Mouse (Mus musculus) liver, postnatal 0 days (tissue): ENCODE measurements around the gene Nol4l. TPM values are rescaled to one million over a fixed set of nuclear protein-coding genes. Genes with fewer than 3 reads are reported as not detected.
A peak's percentile ranks its signal among the peaks of the same experiment; 100 is the strongest.

ENCODE experiments used
- ATAC-seq: fragments of 200-750 bp; cut with Nextera tagmentation; 2 replicates; pipeline ENCODE4 v1.8.0; 2017; ENCODE audit warnings: mild to moderate bottlenecking, moderate library complexity
- DNase-seq: peaks from one replicate; pipeline ENCODE4 v3.0.0-alpha.2; 2016
- H3K27ac ChIP-seq: fragments of 300-500 bp; sonication (generic); 2 replicates; pipeline ENCODE4 v1.5.1; 2014; ENCODE audit warnings: antibody characterized with exemption, moderate library complexity, mild to moderate bottlenecking, low read depth
- H3K27me3 ChIP-seq: fragments of 300-500 bp; sonication (generic); 2 replicates; pipeline ENCODE4 v1.6.1; 2014; ENCODE audit warnings: low read length, control low read depth, mixed read lengths; ENCODE audit not compliant: insufficient read depth
- H3K36me3 ChIP-seq: fragments of 300-500 bp; sonication (generic); replicated peaks from 2 replicates; pipeline ENCODE4 v1.6.1; 2014; ENCODE audit warnings: mild to moderate bottlenecking, control low read depth, low read length, moderate library complexity, mixed read lengths; ENCODE audit not compliant: insufficient read depth
- H3K4me1 ChIP-seq: fragments of 300-500 bp; sonication (generic); 2 replicates; pipeline ENCODE4 v1.6.1; 2014; ENCODE audit warnings: antibody characterized with exemption, mild to moderate bottlenecking, control low read depth; ENCODE audit not compliant: insufficient read depth
- H3K4me2 ChIP-seq: fragments of 300-500 bp; sonication (generic); 2 replicates; pipeline ENCODE4 v1.6.1; 2014; ENCODE audit warnings: low read depth, mild to moderate bottlenecking, low read length, moderate library complexity, mixed read lengths
- H3K4me3 ChIP-seq: fragments of 300-500 bp; sonication (generic); 2 replicates; pipeline ENCODE4 v1.5.1; 2014; ENCODE audit warnings: low read depth, low read length
- H3K9ac ChIP-seq: fragments of 300-500 bp; sonication (generic); replicated peaks from 2 replicates; pipeline ENCODE4 v1.6.1; 2014; ENCODE audit warnings: mild to moderate bottlenecking, moderate library complexity
- H3K9me3 ChIP-seq: fragments of 300-500 bp; sonication (generic); 2 replicates; pipeline ENCODE4 v1.6.1; 2016; ENCODE audit warnings: mild to moderate bottlenecking, control low read depth, low read length, mixed read lengths
- CTCF ChIP-seq: sonication (generic); IDR thresholded peaks from 2 replicates; pipeline ENCODE4 v1.5.1; 2016; ENCODE audit warnings: antibody characterized with exemption, low read depth
- EP300 ChIP-seq: IDR thresholded peaks from 2 replicates; pipeline ENCODE4 v1.6.1; 2016; ENCODE audit warnings: antibody characterized with exemption, low read depth, mild to moderate bottlenecking
- WGBS: fragments of 180-500 bp; shearing (Covaris S2); extraction: QIAGEN DNeasy Blood & Tissue Kit; methylation state at CpG from one replicate; pipeline ENCODE4 v1.1.7; 2014; ENCODE audit not compliant: insufficient replicate concordance; 5-methylcytosine and 5-hydroxymethylcytosine counted together
- polyA plus RNA-seq: library from polyadenylated mRNA; unstranded; fragments of >200 nt; fragmentation: Nextera tagmentation; extraction: Ambion mirVana; gene quantifications from 2 replicates; pipeline ENCODE4 v1.2.1, GENCODE M21; 2015

Gene Nol4l
- polyA plus RNA-seq, 1 experiment from 2014 or later = 1.7 TPM

GRCm38 (mm10) chr2:153446476-153446875 lies 83.3 kb downstream of the Nol4l start:
- TF ChIP-seq CTCF (no peak), EP300 (no peak)
- Histone ChIP-seq H3K9me3 (no peaks in the 10 kb centered on the region), H3K4me3 (no peak overlapping the region), H3K36me3 (no peaks in the 10 kb centered on the region), H3K4me1 (peaks cover 31% of the 10 kb centered on the region), H3K4me2 (no peak overlapping the region), H3K27ac (no peak overlapping the region), H3K27me3 (peaks cover 14% of the 10 kb centered on the region), H3K9ac (no peak overlapping the region)
- 28% methylated on average over 4 of the region's 4 CpGs for WGBS
- ATAC-seq (no peak), DNase-seq (no peak)

DNA sequence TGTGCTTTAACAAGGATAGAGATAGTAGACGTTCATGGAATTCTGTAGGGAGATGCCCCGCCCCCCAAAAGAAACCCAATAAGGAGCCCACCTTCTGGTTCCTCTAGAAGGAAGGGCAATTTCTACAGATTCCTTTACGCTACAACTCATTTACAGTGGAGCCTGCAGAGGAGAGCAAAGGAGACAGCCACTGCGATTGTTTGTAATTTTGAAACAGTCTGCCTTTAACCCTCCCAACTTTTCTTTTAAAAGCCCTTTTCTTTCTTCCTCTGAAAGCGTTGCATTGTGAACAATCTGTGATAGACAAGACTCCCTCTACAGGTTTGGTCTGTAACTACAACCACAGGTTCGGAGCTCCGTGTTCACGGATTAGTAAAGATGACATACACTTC lies 83.8 kb downstream of the Nol4l start:
- Histone ChIP-seq H3K27ac (no peak overlapping the region), H3K27me3 (peaks cover 14% of the 10 kb centered on the region), H3K4me2 (peak overlapping the region; percentile 99), H3K36me3 (no peaks in the 10 kb centered on the region), H3K9me3 (no peaks in the 10 kb centered on the region), H3K4me1 (peaks cover 31% of the 10 kb centered on the region), H3K9ac (no peak overlapping the region; the same call in 1 of the 2 replicates), H3K4me3 (peak overlapping the region; percentile 63)
- no peak for DNase-seq
- no peak for ATAC-seq
- TF ChIP-seq EP300 = no peak
- TF ChIP-seq CTCF = peak; percentile 82
- under 1% methylated on average over 8 of the region's 8 CpGs for WGBS

- Histone ChIP-seq H3K4me2 (peak overlapping the region; percentile 99), H3K36me3 (no peaks in the 10 kb centered on the region), H3K27me3 (peaks cover 14% of the 10 kb centered on the region), H3K4me3 (peak overlapping the region; percentile 63), H3K9ac (peak overlapping the region; percentile 44), H3K27ac (peak overlapping the region; percentile 51), H3K9me3 (no peaks in the 10 kb centered on the region), H3K4me1 (peaks cover 34% of the 10 kb centered on the region)
- ATAC-seq (peak; percentile 9), DNase-seq (peak; percentile 26)
- WGBS = under 1% methylated on average over 54 of the region's 59 CpGs
- no peak for TF ChIP-seq EP300
- TF ChIP-seq CTCF = no peak
Observed at GRCm38 (mm10) chr2:153445137-153446016, 84.4 kb downstream of the Nol4l start.

GRCm38 (mm10) chr2:153444254-153445136 lies 85.3 kb downstream of the Nol4l start:
- Histone ChIP-seq H3K4me2 (peak overlapping the region; percentile 99), H3K4me1 (peaks cover 34% of the 10 kb centered on the region), H3K9ac (peak overlapping the region; percentile 61), H3K27ac (peak overlapping the region; percentile 59), H3K4me3 (peak overlapping the region; percentile 63), H3K9me3 (no peaks in the 10 kb centered on the region), H3K27me3 (peaks cover 14% of the 10 kb centered on the region), H3K36me3 (no peaks in the 10 kb centered on the region)
- 0% methylated on average over 28 of the region's 64 CpGs for WGBS
- ATAC-seq (peak; percentile 75), DNase-seq (peak; percentile 74)
- TF ChIP-seq CTCF (no peak), EP300 (no peak)

DNA sequence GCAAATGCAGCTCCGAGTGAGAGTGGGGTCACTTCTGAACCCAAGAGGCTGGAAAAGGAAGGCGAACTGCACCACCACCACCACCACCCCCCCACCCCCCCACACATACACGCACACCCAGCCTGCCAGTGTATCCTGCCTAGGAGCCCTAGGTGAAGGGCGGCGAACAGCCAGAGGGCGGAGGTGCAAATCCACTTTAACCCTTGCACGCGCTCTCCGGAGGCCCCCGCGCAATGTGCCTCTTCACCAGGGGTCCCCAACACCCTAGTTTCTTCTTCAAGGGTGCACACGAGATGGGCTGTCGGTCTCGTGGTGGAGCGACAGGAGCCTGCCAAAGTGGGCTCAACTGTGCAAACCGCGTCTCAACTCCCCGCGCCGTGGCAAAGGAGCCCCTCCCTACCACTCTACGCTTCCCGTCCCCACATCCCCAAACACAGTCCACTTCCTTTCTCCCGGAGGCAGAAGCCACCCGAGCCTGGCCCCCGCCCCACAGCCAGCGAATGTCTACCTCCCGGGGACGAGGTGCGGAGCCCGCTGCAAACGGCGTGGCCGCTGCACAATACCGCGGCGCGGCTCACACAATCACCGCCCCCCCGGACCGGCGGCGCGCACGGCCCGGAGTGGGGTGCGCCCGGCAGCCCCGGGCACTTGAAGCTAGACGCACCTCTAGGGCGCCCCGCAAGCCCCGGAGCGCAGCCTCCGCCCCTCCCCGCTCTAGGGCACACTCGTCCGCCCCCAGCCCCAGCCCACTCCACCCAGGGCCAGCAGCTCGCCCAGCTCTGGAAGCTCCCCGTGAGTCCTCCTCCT lies 86.1 kb downstream of the Nol4l start:
- TF ChIP-seq EP300 = no peak
- TF ChIP-seq CTCF = no peak
- Histone ChIP-seq H3K27ac (peak overlapping the region; percentile 59), H3K27me3 (peaks cover 14% of the 10 kb centered on the region), H3K36me3 (no peaks in the 10 kb centered on the region), H3K9me3 (no peaks in the 10 kb centered on the region), H3K4me3 (peak overlapping the region; percentile 63), H3K4me1 (peaks cover 34% of the 10 kb centered on the region), H3K9ac (peak overlapping the region; percentile 61), H3K4me2 (peak overlapping the region; percentile 99)
- ATAC-seq (peak; percentile 42), DNase-seq (peak; percentile 49)
- WGBS = under 1% methylated on average over 55 of the region's 59 CpGs
